Mouse (Mus musculus): ENCODE results near the gene Cdc42bpb.

DNA sequence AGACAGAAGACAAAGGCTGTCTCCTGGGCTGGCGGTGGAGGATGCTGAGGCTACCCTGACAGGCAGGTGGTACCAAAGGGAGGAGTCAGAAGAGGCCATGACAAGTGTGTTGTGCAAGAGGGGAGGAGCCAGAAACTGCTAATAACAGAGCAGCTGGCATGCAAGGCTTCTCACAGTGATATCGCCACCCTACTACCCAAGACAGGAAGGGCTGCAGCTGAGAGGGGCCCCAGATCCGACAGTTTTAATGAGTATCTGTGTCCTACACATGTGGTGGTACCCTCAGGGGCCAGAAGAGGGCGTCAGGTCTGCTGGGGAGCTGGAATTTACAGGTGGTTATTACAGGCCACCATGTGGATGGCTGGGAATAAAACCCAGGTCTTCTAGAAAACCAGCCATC, 7.3 kb downstream of the Cdc42bpb start:
- no peak for TF ChIP-seq TCF12 (IDR thresholded peaks at IDR 0.05; ENCODE audit: low read depth, low read length)
- peak in 1 of 2 experiments; percentile 36; a peak in 1 of 4 replicates for TF ChIP-seq CTCF (conservative IDR thresholded peaks at IDR 0.05 in 1 of 2, IDR thresholded peaks at IDR 0.05 in 1 of 2; ENCODE audit: low read depth in 2 of 2, low read length in 2 of 2)
- TF ChIP-seq CHD1 (IDR thresholded peaks at IDR 0.05; ENCODE audit: low read depth, low read length), result no peak
- TF ChIP-seq ETS1 (conservative IDR thresholded peaks at IDR 0.05; ENCODE audit: low read depth, low read length), result no peak
- no peak for TF ChIP-seq HCFC1 (IDR thresholded peaks at IDR 0.05; ENCODE audit: low read depth, low read length)
